Mouse (Mus musculus) embryonic facial prominence, embryonic 14.5 days (tissue): ENCODE results near the gene Sowaha. TPM values are rescaled to one million over a fixed set of nuclear protein-coding genes. Genes with fewer than 3 reads are reported as not detected.

ENCODE experiments used
- ATAC-seq: fragments of 200-750 bp; cut with Nextera tagmentation; 2 replicates; pipeline ENCODE4 v1.8.0; 2017; ENCODE audit warnings: low read depth, moderate number of reproducible peaks, moderate TSS enrichment
- DNase-seq: peaks from one replicate; pipeline ENCODE4 v3.0.0-alpha.2; 2015; ENCODE audit warnings: low spot score
- H3K27ac ChIP-seq: fragments of 300-500 bp; sonication (generic); replicated peaks from 2 replicates; pipeline ENCODE4 v1.5.1; 2014; ENCODE audit warnings: low read depth, mild to moderate bottlenecking, low read length, moderate library complexity
- H3K27me3 ChIP-seq: fragments of 300-500 bp; sonication (generic); replicated peaks from 2 replicates; pipeline ENCODE4 v1.6.1; 2014; ENCODE audit warnings: low read length; ENCODE audit not compliant: control insufficient read depth, insufficient read depth
- H3K36me3 ChIP-seq: fragments of 300-500 bp; sonication (generic); 2 replicates; pipeline ENCODE4 v1.6.1; 2014; ENCODE audit warnings: low read length, mixed read lengths; ENCODE audit not compliant: control insufficient read depth, insufficient read depth
- H3K4me1 ChIP-seq: fragments of 300-500 bp; sonication (generic); 2 replicates; pipeline ENCODE4 v1.6.1; 2014; ENCODE audit warnings: antibody characterized with exemption, low read length; ENCODE audit not compliant: control insufficient read depth, insufficient read depth
- H3K4me2 ChIP-seq: fragments of 300-500 bp; sonication (generic); 2 replicates; pipeline ENCODE4 v1.6.1; 2014; ENCODE audit warnings: low read depth, mild to moderate bottlenecking, low read length, moderate library complexity, mixed read lengths
- H3K4me3 ChIP-seq: fragments of 300-500 bp; sonication (generic); 2 replicates; pipeline ENCODE4 v1.5.1; 2014; ENCODE audit warnings: low read depth, mild to moderate bottlenecking, low read length
- H3K9ac ChIP-seq: fragments of 300-500 bp; sonication (generic); 2 replicates; pipeline ENCODE4 v1.6.1; 2014; ENCODE audit warnings: low read depth, mild to moderate bottlenecking, low read length, moderate library complexity, mixed read lengths
- H3K9me3 ChIP-seq: fragments of 300-500 bp; sonication (generic); 2 replicates; pipeline ENCODE4 v1.6.1; 2016; ENCODE audit warnings: low read length; ENCODE audit not compliant: control insufficient read depth
- whole genome bisulfite sequencing: fragments of 180-500 bp; shearing (Covaris S2); extraction: QIAGEN DNeasy Blood & Tissue Kit; methylation state at CpG from one replicate; pipeline ENCODE4 v1.1.7; 2014; 5-methylcytosine and 5-hydroxymethylcytosine counted together
- polyA plus RNA-seq: library from polyadenylated mRNA; unstranded; fragments of >200 nt; fragmentation: Nextera tagmentation; extraction: Ambion mirVana; gene quantifications from 2 replicates; pipeline ENCODE4 v1.2.1, GENCODE M21; 2014

The Sowaha gene
- polyA plus RNA-seq, 1 experiment from 2014 or later, result 1.0 TPM

DNA sequence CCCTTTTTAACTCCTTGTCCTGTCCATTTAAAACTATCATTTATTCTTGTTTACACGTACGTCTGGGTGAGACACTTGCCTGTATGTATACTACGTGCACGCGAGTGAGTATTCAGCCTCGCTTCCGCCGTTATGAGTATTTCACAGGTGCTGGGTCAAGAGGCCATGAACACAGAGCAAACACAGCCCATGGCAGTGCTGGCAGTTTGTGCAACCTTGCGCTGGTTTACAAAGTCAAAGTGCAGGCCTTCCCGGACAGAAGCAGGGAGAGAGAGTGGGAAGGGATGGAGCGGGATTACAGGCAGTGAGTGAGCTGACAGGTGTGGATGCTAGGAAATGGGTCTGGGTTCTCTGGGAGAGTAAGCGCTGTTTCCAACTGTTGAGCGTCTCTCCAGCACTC lies 33.9 kb downstream of the Sowaha start:
- 82% methylated on average over 13 of the region's 13 CpGs for WGBS
- Histone ChIP-seq H3K9me3 (no peaks in the 10 kb centered on the region), H3K27me3 (no peaks in the 10 kb centered on the region), H3K27ac (no peak overlapping the region), H3K4me3 (no peak overlapping the region), H3K4me1 (no peaks in the 10 kb centered on the region), H3K4me2 (no peak overlapping the region), H3K9ac (no peak overlapping the region), H3K36me3 (no peaks in the 10 kb centered on the region)
- ATAC-seq (no peak), DNase-seq (no peak)

DNA sequence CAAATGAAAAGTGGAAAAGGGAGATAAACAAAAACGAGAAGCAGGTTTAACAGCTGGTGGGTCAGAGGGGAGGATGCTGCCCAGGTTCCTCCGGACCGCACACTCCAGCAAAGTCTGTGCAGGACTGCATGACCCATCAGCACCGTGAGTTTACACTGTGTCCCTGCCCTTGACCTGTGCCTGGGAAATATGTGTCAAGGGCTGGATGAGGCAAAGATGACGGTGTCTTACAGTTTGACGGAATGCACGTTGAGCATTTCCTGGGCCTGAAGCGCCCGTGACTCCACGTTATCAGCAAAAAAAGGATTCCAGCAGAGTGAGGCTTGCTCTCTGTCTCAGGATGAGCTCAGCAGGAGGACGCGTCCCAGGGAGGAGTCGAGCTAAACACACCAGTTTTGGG lies 34.5 kb downstream of the Sowaha start:
- H3K9me3 ChIP-seq, result no peaks in the 10 kb centered on the region
- no peaks in the 10 kb centered on the region for H3K36me3 ChIP-seq
- DNase-seq, result no peak
- ATAC-seq, result no peak
- H3K27me3 ChIP-seq, result no peaks in the 10 kb centered on the region
- no peak overlapping the region for H3K4me3 ChIP-seq
- H3K4me2 ChIP-seq, result no peak overlapping the region
- no peak overlapping the region for H3K27ac ChIP-seq
- 60% methylated on average over 13 of the region's 13 CpGs for WGBS
- no peaks in the 10 kb centered on the region for H3K4me1 ChIP-seq
- H3K9ac ChIP-seq, result no peak overlapping the region

DNA sequence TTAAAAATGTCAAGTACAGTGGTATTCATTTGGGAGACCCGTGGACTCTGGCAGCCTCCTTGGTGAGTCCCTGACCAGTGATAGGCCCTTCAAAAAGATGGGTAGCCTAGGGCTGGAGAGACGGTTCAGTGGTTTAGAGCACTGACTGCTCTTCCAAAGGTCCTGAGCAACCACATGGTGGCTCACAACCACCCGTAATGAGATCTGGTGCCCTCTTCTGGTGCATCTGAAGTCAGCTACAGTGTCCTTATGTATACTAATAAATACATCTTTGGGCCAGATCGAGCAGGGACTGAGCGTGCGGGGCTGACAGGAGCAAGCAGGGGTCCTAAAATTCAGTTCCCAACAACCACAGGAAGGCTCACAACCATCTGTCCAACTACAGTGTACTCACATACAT lies 36.2 kb downstream of the Sowaha start:
- Histone ChIP-seq H3K36me3 (no peaks in the 10 kb centered on the region), H3K4me3 (no peak overlapping the region), H3K9me3 (no peaks in the 10 kb centered on the region), H3K4me1 (no peaks in the 10 kb centered on the region), H3K4me2 (no peak overlapping the region), H3K27ac (no peak overlapping the region), H3K9ac (no peak overlapping the region), H3K27me3 (no peaks in the 10 kb centered on the region)
- DNase-seq, result no peak
- no peak for ATAC-seq
- 28% methylated on average over 6 of the region's 6 CpGs for WGBS

DNA sequence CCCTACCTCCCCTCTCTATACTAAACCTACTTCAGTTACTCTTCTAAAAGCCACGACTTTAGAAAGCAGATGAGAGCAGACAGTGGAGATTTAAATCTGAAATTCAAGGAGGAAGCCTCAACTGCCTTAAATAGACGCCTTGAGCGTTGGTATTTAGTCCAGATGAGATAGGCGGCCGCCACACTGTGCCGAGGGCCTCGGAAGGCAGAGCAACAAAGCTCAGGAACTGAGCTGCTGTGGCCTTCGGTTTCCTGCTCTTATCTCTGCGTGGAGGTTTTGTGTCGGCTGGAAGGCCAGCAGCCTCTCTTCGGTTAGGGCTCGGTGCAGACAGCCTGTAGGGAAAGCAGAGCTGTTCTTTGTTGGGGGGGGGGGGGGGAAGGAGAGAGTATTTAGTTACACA lies 38.2 kb downstream of the Sowaha start:
- 0 out of 2 replicates have a peak, but pooled peaks have one; percentile 41 for ATAC-seq
- peak overlapping the region; percentile 70 for H3K27ac ChIP-seq
- no peak overlapping the region; the same call in 1 of the 2 replicates for H3K9ac ChIP-seq
- no peak overlapping the region for H3K4me2 ChIP-seq
- no peaks in the 10 kb centered on the region for H3K36me3 ChIP-seq
- H3K9me3 ChIP-seq, result no peaks in the 10 kb centered on the region
- H3K4me3 ChIP-seq, result no peak overlapping the region
- no peaks in the 10 kb centered on the region for H3K27me3 ChIP-seq
- DNase-seq, result peak; percentile 14
- no peaks in the 10 kb centered on the region for H3K4me1 ChIP-seq
- WGBS, result 28% methylated on average over 12 of the region's 12 CpGs

DNA sequence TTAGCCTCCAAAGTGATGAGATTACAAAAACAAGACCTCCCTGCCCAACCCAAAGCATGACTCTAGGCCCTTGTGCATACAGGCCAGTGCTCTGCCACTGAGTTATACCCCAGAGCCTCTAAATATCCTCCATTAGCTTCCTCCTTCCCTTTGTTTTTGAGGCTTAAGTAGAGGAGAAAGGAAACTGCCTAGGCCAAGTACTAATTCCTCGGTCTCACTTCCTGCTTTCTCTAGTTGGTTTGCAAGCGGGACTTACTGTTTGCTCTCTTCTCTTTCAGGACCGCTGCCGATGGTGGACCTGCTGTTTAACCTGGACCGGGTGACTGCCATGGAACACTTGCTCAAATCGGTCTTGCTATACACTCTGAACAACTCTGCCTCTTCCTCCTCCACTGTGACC lies 43.7 kb downstream of the Sowaha start:
- H3K4me3 ChIP-seq, result no peak overlapping the region
- no peaks in the 10 kb centered on the region for H3K36me3 ChIP-seq
- no peaks in the 10 kb centered on the region for H3K27me3 ChIP-seq
- no peaks in the 10 kb centered on the region for H3K9me3 ChIP-seq
- no peak for ATAC-seq
- no peaks in the 10 kb centered on the region; the same call in 1 of the 2 replicates for H3K4me1 ChIP-seq
- H3K9ac ChIP-seq, result no peak overlapping the region
- no peak for DNase-seq
- H3K4me2 ChIP-seq, result no peak overlapping the region
- 91% methylated on average over 6 of the region's 6 CpGs for WGBS
- H3K27ac ChIP-seq, result no peak overlapping the region

DNA sequence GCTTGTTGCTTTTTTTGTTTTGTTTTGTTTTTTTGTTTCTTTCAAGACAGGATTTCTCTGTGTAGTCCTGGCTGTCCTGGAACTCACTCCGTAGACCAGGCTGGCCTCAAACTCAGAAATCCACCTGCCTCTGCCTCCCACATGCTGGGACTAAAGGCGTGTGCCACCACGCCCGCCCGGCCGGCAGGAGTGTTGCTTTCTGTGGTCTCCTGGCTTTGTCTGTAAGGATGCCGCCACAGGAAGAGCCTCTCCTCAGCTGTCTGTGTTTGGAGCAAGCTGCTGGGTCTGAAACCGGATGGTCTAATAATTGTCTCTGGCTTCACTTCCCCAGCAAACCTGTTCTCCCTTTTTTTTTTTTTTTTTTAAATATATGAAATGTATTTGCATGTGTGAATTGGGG lies 44.6 kb downstream of the Sowaha start:
- 86% methylated on average over 8 of the region's 8 CpGs for WGBS
- H3K4me1 ChIP-seq, result no peaks in the 10 kb centered on the region; the same call in 1 of the 2 replicates
- no peak overlapping the region for H3K4me3 ChIP-seq
- H3K9me3 ChIP-seq, result no peaks in the 10 kb centered on the region
- H3K9ac ChIP-seq, result no peak overlapping the region
- no peaks in the 10 kb centered on the region for H3K27me3 ChIP-seq
- H3K36me3 ChIP-seq, result no peaks in the 10 kb centered on the region
- H3K27ac ChIP-seq, result no peak overlapping the region
- ATAC-seq, result no peak
- no peak overlapping the region for H3K4me2 ChIP-seq
- no peak for DNase-seq

DNA sequence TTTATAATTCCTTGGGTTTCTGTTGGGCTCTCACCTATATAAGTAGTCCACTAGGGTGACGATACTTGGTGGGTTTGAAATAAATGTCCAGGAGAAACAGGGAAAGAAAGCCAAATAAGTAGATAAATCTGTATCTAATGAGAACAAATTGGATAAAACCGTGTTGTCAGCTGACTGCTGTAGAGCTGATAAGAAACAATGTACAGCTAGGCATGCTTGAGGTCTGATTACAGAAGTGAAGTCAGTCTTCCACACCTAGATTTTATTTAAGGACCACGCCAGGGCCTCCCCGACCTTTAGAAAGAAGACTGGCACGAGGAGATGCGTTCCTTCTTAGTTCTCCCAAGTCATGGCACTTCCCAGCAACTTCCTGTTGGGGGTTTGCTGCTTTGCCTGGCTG lies 47.0 kb downstream of the Sowaha start:
- Histone ChIP-seq H3K4me3 (no peak overlapping the region), H3K4me2 (no peak overlapping the region), H3K27ac (no peak overlapping the region), H3K27me3 (no peaks in the 10 kb centered on the region), H3K36me3 (peaks cover 12% of the 10 kb centered on the region; the same call in 1 of the 2 replicates), H3K9me3 (no peaks in the 10 kb centered on the region), H3K4me1 (peaks cover 7% of the 10 kb centered on the region), H3K9ac (no peak overlapping the region)
- ATAC-seq (no peak), DNase-seq (no peak)
- WGBS, result 58% methylated on average over 6 of the region's 6 CpGs

DNA sequence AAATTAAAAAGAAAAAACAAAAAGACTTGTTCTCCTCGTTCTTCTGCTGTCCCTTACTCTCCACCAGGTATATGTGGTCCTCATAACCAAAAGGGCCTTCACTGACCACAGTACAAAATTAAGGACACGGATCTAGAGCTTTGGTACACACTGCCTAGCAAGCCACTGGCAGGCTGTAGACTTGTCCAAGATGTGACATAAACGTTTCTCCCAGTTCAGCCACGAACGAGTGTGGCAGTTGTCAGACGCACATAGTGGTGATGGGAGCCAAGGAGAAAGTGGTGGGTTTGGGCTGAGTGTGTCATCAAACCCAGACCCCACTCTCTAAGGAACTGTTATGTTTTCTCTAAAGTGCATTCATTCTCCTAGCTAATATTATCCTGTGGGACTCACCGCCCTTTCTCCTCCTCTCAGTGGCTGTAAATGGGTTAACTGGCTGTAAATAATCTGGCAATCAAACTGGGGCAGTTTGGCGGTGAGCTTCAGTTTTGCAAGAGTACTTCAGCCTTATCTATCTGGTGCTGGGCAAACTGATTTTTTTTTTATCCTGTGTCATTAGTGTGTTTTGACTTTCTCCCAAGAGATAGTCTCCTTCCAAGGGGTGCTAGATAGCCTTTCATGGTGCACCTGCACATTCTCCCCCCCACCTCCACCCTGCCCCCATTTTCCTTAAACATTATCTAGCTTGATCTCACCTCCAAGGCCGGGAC lies 48.6 kb downstream of the Sowaha start:
- Histone ChIP-seq H3K4me2 (peak overlapping the region; percentile 92), H3K4me1 (peaks cover 7% of the 10 kb centered on the region), H3K4me3 (peak overlapping the region; percentile 90), H3K9me3 (no peaks in the 10 kb centered on the region), H3K9ac (peak overlapping the region; percentile 94), H3K27ac (peak overlapping the region; percentile 88), H3K36me3 (peaks cover 16% of the 10 kb centered on the region; the same call in 1 of the 2 replicates), H3K27me3 (no peaks in the 10 kb centered on the region)
- 20% methylated on average over 9 of the region's 9 CpGs for WGBS
- peak; percentile 19 for ATAC-seq
- no peak for DNase-seq
